Mouse (Mus musculus) activated CD4-positive, CD25-positive, alpha-beta regulatory T cell, adult 4 months (primary cell): ENCODE results near the gene Polr3b. TPM values are rescaled to one million over a fixed set of nuclear protein-coding genes. Genes with fewer than 3 reads are reported as not detected.

Experiments
- ATAC-seq: one replicate; pipeline ENCODE4 v1.8.0; 2017
- polyA plus RNA-seq, 2 experiments: library from polyadenylated mRNA; unstranded; fragments of 100-300 nt; shearing (Covaris generic); gene quantifications; one replicate each; pipeline ENCODE4 v1.2.1; 2017

Polr3b gene
- polyA plus RNA-seq, 2 experiments from 2014 or later, result 11.8 to 13.3 TPM

DNA sequence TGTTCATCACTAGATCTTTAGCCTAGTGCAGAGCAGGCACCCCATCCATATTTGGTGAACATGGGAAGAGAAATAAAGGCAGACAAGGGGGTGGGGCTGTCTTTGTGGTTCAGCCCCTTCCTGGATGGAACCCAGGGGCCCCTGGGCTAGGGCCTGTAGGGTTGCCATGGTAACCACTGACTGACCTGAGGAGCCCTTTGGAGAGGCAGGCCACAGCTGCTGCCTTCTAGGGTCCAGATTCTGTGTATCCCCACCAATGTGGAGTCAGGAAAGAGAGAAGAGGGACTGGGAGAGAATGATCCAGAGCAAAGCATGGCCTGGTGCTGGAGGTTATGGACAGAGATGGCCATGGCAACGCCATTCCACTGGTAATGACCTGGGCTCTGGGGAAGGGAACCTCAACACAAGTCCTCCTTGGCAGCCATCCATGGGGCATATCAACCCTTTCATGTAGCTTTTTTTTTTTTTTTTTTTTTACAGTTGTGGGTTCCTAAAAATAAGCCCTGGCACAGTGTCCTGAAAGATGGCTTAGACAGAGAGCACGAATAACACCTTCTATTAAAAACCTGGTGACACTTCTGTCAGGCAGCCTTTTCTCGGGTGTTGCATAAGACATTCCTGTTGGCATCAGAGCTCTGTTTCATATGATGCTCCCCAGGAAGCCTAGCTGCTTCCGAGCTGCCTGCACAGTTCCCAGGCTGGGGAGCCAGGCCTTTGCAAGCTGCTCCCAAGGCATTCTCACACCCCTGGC, 150.5 kb downstream of the Polr3b start:
- no peak for ATAC-seq

- ATAC-seq, result no peak
Measured at GRCm38 (mm10) chr10:84773889-84774288, 151.8 kb downstream of the Polr3b start.

GRCm38 (mm10) chr10:84774573-84774972, 152.5 kb downstream of the Polr3b start:
- ATAC-seq, result peak; percentile 65

Other genes with a start within 250 kb of the Polr3b start
- not detected for gene Nuak1, start 181.7 kb upstream of the Polr3b start, polyA plus RNA-seq
- gene Ckap4, start 88.2 kb upstream of the Polr3b start, polyA plus RNA-seq, result under 1 TPM in 1 of 2 experiments, not detected in 1; 0.12 TPM
- 100 to 1,000 TPM; 168 to 171 TPM for gene Tcp11l2, start 45.7 kb upstream of the Polr3b start, polyA plus RNA-seq
- gene Rfx4, start 133.8 kb downstream of the Polr3b start, polyA plus RNA-seq, result not detected